Mouse (Mus musculus): ENCODE results near the gene Mcub. TPM values are rescaled to one million over a fixed set of nuclear protein-coding genes. Genes with fewer than 3 reads are reported as not detected.

Gene Mcub
- polyA plus RNA-seq, 1 experiment from 2014 or later: 2.0 TPM

DNA sequence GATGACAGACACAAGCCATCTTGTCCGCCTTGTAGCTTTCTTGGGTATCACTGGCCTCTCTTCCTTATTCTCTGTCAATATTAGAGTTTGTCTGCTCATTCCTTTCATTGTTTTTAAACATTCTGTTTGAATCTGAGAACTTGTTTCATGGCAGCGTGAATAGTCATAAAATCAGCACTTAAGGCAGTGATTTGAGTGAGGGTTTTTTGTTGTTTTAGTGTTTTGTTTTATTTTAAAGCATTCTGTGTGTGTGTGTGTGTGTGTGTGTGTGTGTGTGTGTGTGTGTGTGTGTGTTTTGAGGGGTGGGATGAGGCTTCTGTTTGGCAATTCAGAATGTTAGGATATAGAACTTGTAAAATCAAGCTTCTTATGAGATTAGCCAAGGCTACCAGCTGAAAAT is 90.1 kb downstream of the Mcub start:
- Histone ChIP-seq H3K4me1 (replicated peaks) (peaks cover 15% of the 10 kb centered on the region), H3K4me3 (peak overlapping the region; percentile 80; the same call in 1 of the 2 replicates), H3K27me3 (ENCODE audit: insufficient read depth, poor library complexity, severe bottlenecking) (no peaks in the 10 kb centered on the region; the same call in 1 of the 2 replicates), H3K36me3 (no peaks in the 10 kb centered on the region), H3K9me3 (no peaks in the 10 kb centered on the region), H3K27ac (no peak overlapping the region)
- no peak for DNase-seq (ENCODE audit: low spot score)
- 70% methylated on average over 2 of the region's 2 CpGs for WGBS

DNA sequence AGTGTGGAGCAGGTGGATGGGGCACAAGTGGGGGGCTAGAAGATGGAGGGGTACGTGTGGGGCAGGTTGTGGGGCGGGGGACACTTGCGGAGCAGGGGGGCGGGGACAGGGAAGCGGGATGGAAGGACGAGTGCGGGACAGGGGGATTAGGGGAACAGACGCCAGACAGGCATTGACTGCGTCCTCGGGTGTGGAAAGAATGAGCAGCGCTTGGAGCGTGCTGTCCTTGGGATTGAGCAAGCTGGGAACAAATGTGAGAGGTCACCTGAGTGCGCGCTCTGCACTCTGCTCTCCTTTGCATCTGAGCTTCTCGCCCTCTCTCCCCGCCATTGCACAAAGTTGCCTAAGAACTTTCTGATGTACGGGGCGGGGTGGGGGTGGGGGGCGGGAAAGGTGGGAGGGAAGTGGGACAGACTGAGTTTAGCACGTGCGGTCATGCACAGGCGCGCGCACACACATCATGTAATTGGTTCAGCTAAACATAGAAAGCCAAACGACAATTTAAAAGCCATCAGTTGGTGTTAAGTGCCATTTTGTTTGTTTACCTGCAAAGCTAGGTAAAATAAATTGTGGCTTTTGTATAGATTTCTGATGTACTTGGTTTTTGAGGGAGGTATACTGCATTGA is 90.8 kb downstream of the Mcub start:
- WGBS: under 1% methylated on average over 24 of the region's 25 CpGs
- Histone ChIP-seq H3K9me3 (no peaks in the 10 kb centered on the region), H3K27me3 (ENCODE audit: insufficient read depth, poor library complexity, severe bottlenecking) (no peaks in the 10 kb centered on the region; the same call in 1 of the 2 replicates), H3K36me3 (no peaks in the 10 kb centered on the region), H3K4me1 (replicated peaks) (peaks cover 15% of the 10 kb centered on the region), H3K4me3 (peak overlapping the region; percentile 80), H3K27ac (peak overlapping the region; percentile 95)
- DNase-seq (ENCODE audit: low spot score): peak; percentile 54

DNA sequence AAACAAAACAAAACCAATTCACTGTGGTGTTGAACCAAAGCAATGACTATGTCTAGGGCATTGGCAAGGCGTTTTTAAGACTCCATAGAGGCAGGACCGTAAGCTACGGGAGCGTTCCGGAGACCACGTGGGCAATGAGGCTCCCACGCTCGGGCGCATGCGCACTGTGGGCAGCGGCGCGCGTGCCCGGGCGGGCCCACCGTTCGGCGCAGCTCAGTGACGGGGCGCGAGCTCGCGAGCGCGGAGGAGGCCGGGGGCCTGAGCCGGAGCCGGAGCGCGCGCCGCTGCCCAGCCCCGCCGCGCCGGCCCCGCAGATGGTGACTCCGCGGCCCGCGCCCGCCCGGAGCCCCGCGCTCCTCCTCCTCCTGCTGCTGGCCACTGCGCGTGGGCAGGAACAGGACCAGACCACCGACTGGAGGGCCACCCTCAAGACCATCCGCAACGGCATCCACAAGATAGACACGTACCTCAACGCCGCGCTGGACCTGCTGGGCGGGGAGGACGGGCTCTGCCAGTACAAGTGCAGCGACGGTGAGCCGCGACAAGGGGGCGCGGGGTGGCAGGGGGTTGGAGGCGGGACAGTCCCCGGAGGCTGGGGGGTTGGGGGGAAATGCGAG is 91.5 kb downstream of the Mcub start, which contains the start of gene Pla2g12a:
Gene Pla2g12a (plus strand): TSS at position 202 of the 617 bp plus-strand sequence.
- Histone ChIP-seq H3K4me1 (replicated peaks) (peaks cover 15% of the 10 kb centered on the region), H3K27ac (peak within 1 kb of the TSS; percentile 95), H3K4me3 (peak within 1 kb of the TSS; percentile 80), H3K9me3 (no peaks in the 10 kb centered on the region), H3K36me3 (no peaks in the 10 kb centered on the region), H3K27me3 (ENCODE audit: insufficient read depth, poor library complexity, severe bottlenecking) (no peaks in the 10 kb centered on the region; the same call in 1 of the 2 replicates)
- DNase-seq (ENCODE audit: low spot score): peak; percentile 89
- WGBS: under 1% methylated on average over 66 of the region's 66 CpGs

DNA sequence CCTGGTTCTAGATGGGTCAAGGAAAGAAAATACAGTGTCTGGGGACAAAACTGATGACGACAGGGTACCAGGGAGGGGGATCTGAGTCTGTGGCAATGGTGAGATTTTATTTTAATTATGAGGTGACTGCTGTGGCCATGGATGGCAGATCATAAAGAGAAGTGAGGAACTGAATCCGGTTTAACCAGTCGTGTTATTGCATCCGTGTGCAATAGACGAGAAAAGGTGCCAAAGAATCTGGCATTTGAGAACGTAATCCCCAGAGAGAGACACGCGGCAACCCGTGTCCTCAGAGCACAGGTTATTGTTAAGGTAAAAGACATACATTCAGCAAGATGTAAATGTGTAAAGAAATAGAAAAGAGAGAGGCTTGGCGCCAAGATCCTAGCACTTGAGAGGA is 92.7 kb downstream of the Mcub start:
- Histone ChIP-seq H3K4me3 (no peak overlapping the region), H3K4me1 (replicated peaks) (peaks cover 15% of the 10 kb centered on the region), H3K27ac (no peak overlapping the region), H3K27me3 (ENCODE audit: insufficient read depth, poor library complexity, severe bottlenecking) (no peaks in the 10 kb centered on the region; the same call in 1 of the 2 replicates), H3K36me3 (no peaks in the 10 kb centered on the region), H3K9me3 (no peaks in the 10 kb centered on the region)
- WGBS: 93% methylated on average over 10 of the region's 10 CpGs
- DNase-seq (ENCODE audit: low spot score): no peak

Other genes with a start within 250 kb of the Mcub start
- 1.3 and 2.4 TPM in 2 replicates for gene Egf, start 214.9 kb downstream of the Mcub start, polyA plus RNA-seq (2016; fragmentation: Nextera tagmentation; extraction: Ambion mirVana)
- gene Lrit3, start 166.2 kb downstream of the Mcub start, polyA plus RNA-seq (2016; fragmentation: Nextera tagmentation; extraction: Ambion mirVana): not detected in 2 replicates
- gene Rrh, start 147.6 kb downstream of the Mcub start, polyA plus RNA-seq (2016; fragmentation: Nextera tagmentation; extraction: Ambion mirVana): 0.09 and 0.14 TPM in 2 replicates
- 97.3 and 98.8 TPM in 2 replicates for gene Gar1, start 138.8 kb downstream of the Mcub start, polyA plus RNA-seq (2016; fragmentation: Nextera tagmentation; extraction: Ambion mirVana)
- 0.33 and 0.51 TPM in 2 replicates for gene Cfi, start 134.3 kb downstream of the Mcub start, polyA plus RNA-seq (2016; fragmentation: Nextera tagmentation; extraction: Ambion mirVana)
- 27.6 and 28.1 TPM in 2 replicates for gene Pla2g12a, start 91.6 kb downstream of the Mcub start, polyA plus RNA-seq (2016; fragmentation: Nextera tagmentation; extraction: Ambion mirVana)
- gene Casp6, start 68.8 kb downstream of the Mcub start, polyA plus RNA-seq (2016; fragmentation: Nextera tagmentation; extraction: Ambion mirVana): 74.5 and 77.1 TPM in 2 replicates
- gene Sec24b, start 91.3 kb upstream of the Mcub start, polyA plus RNA-seq (2016; fragmentation: Nextera tagmentation; extraction: Ambion mirVana): 34.7 and 38.3 TPM in 2 replicates
- gene Col25a1, start 161.3 kb upstream of the Mcub start, polyA plus RNA-seq (2016; fragmentation: Nextera tagmentation; extraction: Ambion mirVana): 3.6 and 5.2 TPM in 2 replicates